Mouse (Mus musculus) neural tube, embryonic 10.5 days (tissue): ENCODE data around the gene Mafg.

Source experiments
- DNase-seq: peaks from one replicate; pipeline ENCODE4 v3.0.0-alpha.2; 2017; ENCODE audit warnings: low spot score; ENCODE audit errors: extremely low spot score

The Mafg gene

GRCm38 (mm10) chr11:120647047-120647830 lies 13.8 kb upstream of the Mafg start:
- DNase-seq, result no peak

- peak; percentile 96 for DNase-seq
Observed at GRCm38 (mm10) chr11:120643601-120643987, 10.2 kb upstream of the Mafg start, which contains the start of gene Pycr1. Gene Pycr1 (minus strand): TSS chr11:120643769.

GRCm38 (mm10) chr11:120642939-120643600 lies 9.7 kb upstream of the Mafg start:
- DNase-seq, result no peak

- no peak for DNase-seq
Observed at GRCm38 (mm10) chr11:120641869-120642268, 8.5 kb upstream of the Mafg start.

GRCm38 (mm10) chr11:120641255-120641654 lies 7.9 kb upstream of the Mafg start:
- DNase-seq, result no peak

GRCm38 (mm10) chr11:120634810-120635209 lies 1.4 kb upstream of the Mafg start:
- no peak for DNase-seq

- DNase-seq, result peak; percentile 74
Observed at GRCm38 (mm10) chr11:120632559-120633519, 561 bp downstream of the Mafg start.

- DNase-seq, result no peak
Observed at GRCm38 (mm10) chr11:120631726-120632448, 1.5 kb downstream of the Mafg start.

- no peak for DNase-seq
Observed at GRCm38 (mm10) chr11:120630881-120631725, 2.3 kb downstream of the Mafg start.

- no peak for DNase-seq
Observed at GRCm38 (mm10) chr11:120630401-120630871, 3.0 kb downstream of the Mafg start.

GRCm38 (mm10) chr11:120629911-120630310 lies 3.5 kb downstream of the Mafg start:
- no peak for DNase-seq

GRCm38 (mm10) chr11:120629341-120629730 lies 4.1 kb downstream of the Mafg start:
- DNase-seq, result no peak

GRCm38 (mm10) chr11:120628601-120629340 lies 4.6 kb downstream of the Mafg start:
- DNase-seq, result no peak

GRCm38 (mm10) chr11:120627468-120628300 lies 5.7 kb downstream of the Mafg start:
- DNase-seq, result no peak

GRCm38 (mm10) chr11:120626785-120627467 lies 6.5 kb downstream of the Mafg start:
- no peak for DNase-seq

- no peak for DNase-seq
Observed at GRCm38 (mm10) chr11:120625152-120625775, 8.1 kb downstream of the Mafg start, which contains the start of gene Sirt7. Gene Sirt7 (minus strand): TSS chr11:120625240.

- DNase-seq, result peak; percentile 84
Observed at GRCm38 (mm10) chr11:120624680-120625111, 8.7 kb downstream of the Mafg start.
